Mouse (Mus musculus) layer of hippocampus, postnatal 10 days (tissue): ENCODE results near the gene Pard3. TPM values are rescaled to one million over a fixed set of nuclear protein-coding genes. Genes with fewer than 3 reads are reported as not detected.
A peak's percentile ranks its signal among the peaks of the same experiment; 100 is the strongest.

Source experiments
- DNase-seq, 2 experiments: peaks; one replicate each; pipeline ENCODE4 v3.0.0; 2021; ENCODE audit warnings: low spot score in 2 of 2
- total RNA-seq, 2 experiments: library from RNA; stranded (reverse); gene quantifications; 2 replicates each; pipeline ENCODE4 v1.2.3; 2021

The Pard3 gene
- total RNA-seq, 2 experiments from 2014 or later: 26.2 to 27.8 TPM

GRCm38 (mm10) chr8:127586681-127587080, 523.0 kb downstream of the Pard3 start:
- DNase-seq: no peak

- peak in 1 of 2 experiments; percentile 34 for DNase-seq
These were observed 524.6 kb downstream of the Pard3 start for GRCm38 (mm10) chr8:127588313-127588712.

GRCm38 (mm10) chr8:127589291-127589690, 525.6 kb downstream of the Pard3 start:
- DNase-seq: peak; percentile 38 to 57

- DNase-seq: no peak
These were observed 527.0 kb downstream of the Pard3 start for GRCm38 (mm10) chr8:127590674-127591186.

GRCm38 (mm10) chr8:127592648-127593574, 529.2 kb downstream of the Pard3 start:
- no peak for DNase-seq

GRCm38 (mm10) chr8:127600641-127601040, 536.9 kb downstream of the Pard3 start:
- no peak for DNase-seq

- DNase-seq: peak; percentile 68
These were observed 539.4 kb downstream of the Pard3 start for GRCm38 (mm10) chr8:127603062-127603461.

- DNase-seq: no peak
These were observed 545.0 kb downstream of the Pard3 start for GRCm38 (mm10) chr8:127608541-127609270.

- peak in 1 of 2 experiments; percentile 21 for DNase-seq
These were observed 545.6 kb downstream of the Pard3 start for GRCm38 (mm10) chr8:127609316-127609715.

- no peak for DNase-seq
These were observed 550.5 kb downstream of the Pard3 start for GRCm38 (mm10) chr8:127614206-127614605.

GRCm38 (mm10) chr8:127616681-127617080, 553.0 kb downstream of the Pard3 start:
- DNase-seq: no peak

- DNase-seq: no peak
These were observed 558.4 kb downstream of the Pard3 start for GRCm38 (mm10) chr8:127622137-127622536.

GRCm38 (mm10) chr8:127638232-127639087, 574.8 kb downstream of the Pard3 start:
- no peak for DNase-seq

- no peak for DNase-seq
These were observed 575.4 kb downstream of the Pard3 start for GRCm38 (mm10) chr8:127639088-127639453.

GRCm38 (mm10) chr8:127655559-127655958, 591.9 kb downstream of the Pard3 start:
- no peak for DNase-seq

Other genes with a start within 250 kb of the Pard3 start
- 100 to 1,000 TPM; 186 to 197 TPM for gene Tomm20, start 118.0 kb upstream of the Pard3 start, total RNA-seq
- gene Rbm34, start 92.8 kb upstream of the Pard3 start, total RNA-seq: 10 to 100 TPM; 17.4 to 19.5 TPM